Mouse (Mus musculus) spleen, adult 18-20 months (tissue): ENCODE measurements around the gene 5730507C01Rik.
"Not testable (repeated sequence)": the region's sequence is repeated elsewhere in the genome, so short reads cannot be mapped to it uniquely, and the experiment has no call there.

Source experiments
- DNase-seq, 2 experiments: peaks; one replicate each; pipeline ENCODE4 v3.0.0; 2022; ENCODE audit warnings: mixed read lengths in 2 of 2

The 5730507C01Rik gene

DNA sequence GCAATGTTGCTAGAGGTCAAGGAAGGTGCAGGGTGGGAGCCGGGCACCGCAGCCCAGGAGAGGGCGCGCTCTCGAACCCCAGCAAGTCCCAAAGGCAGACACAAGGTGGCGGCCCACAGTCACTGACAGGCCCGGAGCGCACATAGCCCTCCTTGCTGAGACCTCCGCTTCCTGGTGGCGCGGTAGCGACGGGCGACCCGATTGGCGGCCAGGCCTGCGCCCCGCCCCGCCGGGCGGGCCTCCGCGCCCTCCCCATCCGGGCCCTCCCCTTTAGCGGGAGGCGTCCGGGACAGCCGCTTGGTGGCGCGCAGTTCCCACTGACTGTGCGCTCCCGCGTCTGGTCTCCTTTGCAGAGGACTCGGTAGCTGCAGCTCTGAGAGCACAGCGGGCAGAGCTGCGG lies at the start of gene 5730507C01Rik:
TSS of gene 5730507C01Rik (plus strand) at position 340 of the 400 bp plus-strand sequence.
- peak in 1 of 2 experiments; percentile 0 for DNase-seq

DNA sequence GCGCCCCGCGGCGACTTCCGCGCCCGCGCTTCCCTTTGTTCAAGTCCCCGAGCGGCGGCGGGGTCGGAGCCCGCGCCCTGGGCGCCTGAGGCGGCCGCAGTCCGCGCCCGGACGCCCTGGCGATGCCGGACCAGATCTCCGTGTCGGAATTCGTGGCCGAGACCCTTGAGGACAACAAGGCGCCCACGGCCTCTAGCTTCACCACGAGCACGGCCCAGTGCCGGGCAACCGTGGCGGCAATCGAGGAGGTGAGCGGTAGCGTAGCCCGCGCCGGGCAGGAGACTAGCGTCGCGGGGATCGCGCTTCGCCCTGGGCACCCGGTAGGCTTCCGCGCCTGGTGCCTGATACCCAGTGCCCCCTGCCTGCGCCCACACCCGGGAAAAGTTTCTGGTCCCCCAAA lies 306 bp downstream of the 5730507C01Rik start:
- DNase-seq = not testable (repeated sequence)

- not testable (repeated sequence) for DNase-seq
These were observed 767 bp downstream of the 5730507C01Rik start for GRCm38 (mm10) chr12:18515077-18515476.
